Mouse (Mus musculus) kidney, adult 2 months (tissue): ENCODE data around the gene Col4a2.

ENCODE experiments used
- CTCF ChIP-seq: fragments of 200-500 bp; conservative IDR thresholded peaks from 2 replicates; pipeline ENCODE4 v1.5.1; 2011; ENCODE audit warnings: low read depth, mild to moderate bottlenecking, control low read depth, low read length, moderate library complexity, mixed read lengths; ENCODE audit not compliant: insufficient read depth, insufficient read length
- POLR2A ChIP-seq: fragments of 200-500 bp; IDR thresholded peaks from one replicate; pipeline ENCODE4 v1.6.1; 2011; ENCODE audit warnings: low read depth, low read length, control low read depth

DNA sequence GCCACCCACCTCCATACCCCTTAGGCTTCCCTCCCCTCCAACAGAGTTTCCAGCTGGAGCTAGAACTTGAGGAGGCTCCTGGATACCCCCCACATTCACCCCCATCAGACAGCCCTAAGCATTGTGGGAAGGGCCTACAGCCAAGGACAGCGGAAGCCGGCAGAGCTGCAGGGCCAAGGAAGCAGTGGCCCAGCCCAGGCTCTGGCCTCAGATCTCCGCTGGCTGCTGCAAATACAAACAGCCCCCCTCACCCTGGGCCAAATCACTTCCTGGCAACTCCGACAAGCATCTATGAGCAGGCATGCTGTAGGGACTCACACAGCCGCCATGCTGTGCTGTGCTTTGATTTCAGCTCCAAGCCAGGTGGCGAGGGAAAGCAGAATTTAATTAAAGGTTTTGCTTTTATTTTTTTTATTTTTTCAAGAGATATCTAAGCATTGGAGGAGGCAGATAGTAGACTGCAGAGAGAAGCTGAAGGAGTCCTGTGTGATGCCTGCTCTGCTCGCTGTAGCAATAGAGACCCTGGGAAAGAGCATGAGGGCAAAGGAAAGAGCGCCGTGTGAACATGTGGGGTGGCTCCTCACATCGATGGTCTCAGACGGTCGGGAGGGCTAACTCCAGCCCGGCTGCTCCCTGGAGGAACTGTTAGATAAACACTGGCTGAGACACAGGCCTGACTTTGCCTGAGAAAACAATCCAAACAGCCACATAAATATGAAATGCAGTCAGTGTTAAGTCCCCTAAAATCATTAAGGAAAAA lies 93.3 kb downstream of the Col4a2 start:
- TF ChIP-seq CTCF (0 out of 2 replicates have a peak, but pooled peaks have one; percentile 8), POLR2A (no peak)
